Mouse (Mus musculus) left cerebral cortex, postnatal 10 days (tissue): ENCODE measurements around the gene Nek4. TPM values are rescaled to one million over a fixed set of nuclear protein-coding genes. Genes with fewer than 3 reads are reported as not detected.

ENCODE experiments used
- DNase-seq, 2 experiments: peaks; one replicate each; pipeline ENCODE4 v3.0.0; 2021 to 2022; ENCODE audit warnings: low spot score in 2 of 2, mixed read lengths in 1 of 2; ENCODE audit errors: extremely low spot score in 1 of 2
- intact Hi-C: fragments of 180-260 bp; cut with DNase I; formaldehyde crosslinking; loops from one replicate; pipeline ENCODE4 v1.15.1; 2025
- total RNA-seq, 2 experiments: library from RNA; stranded (reverse); gene quantifications; 2 replicates each; pipeline ENCODE4 v1.2.3; 2021

Nek4 gene
- total RNA-seq: 10 to 100 TPM; 12.8 to 14.4 TPM

- peak; percentile 97 to 98 for DNase-seq
- intact Hi-C loops: no loop called here
Measured at GRCm38 (mm10) chr14:30951154-30951825, at the start of gene Nek4. Gene Nek4, plus strand, starts transcription at chr14:30951377.

DNA sequence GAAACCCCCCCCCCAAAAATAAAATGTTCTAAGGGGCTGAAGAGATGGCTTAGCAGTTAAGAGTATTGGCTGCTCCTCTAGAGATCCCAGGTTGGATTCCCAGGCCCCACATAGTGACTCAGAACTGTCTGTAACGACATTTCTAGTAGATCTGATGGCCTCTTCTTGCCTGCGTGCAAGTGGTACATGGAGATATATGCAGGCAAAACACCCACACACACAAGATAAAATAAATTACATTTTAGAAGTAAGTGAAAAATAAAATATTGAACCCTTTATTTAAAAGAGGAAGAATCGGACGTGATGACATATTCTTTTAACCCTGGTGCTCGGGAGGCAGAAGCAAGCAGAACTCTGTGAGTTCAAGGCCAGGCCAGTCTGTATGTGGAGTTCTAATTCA, 48.5 kb upstream of the Nek4 start:
- DNase-seq: no peak
- intact Hi-C loops: no loop called here

DNA sequence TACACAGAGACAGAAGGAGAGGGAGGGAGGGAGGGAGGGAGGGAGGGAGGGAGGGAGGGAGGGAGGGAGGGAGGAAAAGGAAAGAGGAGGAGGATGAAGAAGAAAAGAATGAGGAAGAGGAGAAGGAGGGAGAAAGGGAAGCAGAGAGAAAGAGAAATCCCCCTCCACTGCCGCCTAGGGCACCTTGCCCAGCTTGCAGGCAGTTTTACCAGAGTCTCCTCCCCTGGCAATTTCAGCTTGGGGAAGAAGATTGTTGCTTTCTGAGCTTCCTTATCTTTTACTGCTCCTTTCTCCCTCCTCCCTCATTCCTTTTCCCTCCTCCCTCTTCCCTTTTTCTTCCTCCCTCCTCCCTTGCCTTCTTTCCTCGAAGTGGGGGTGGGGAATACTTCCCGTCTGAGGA, 48.1 kb upstream of the Nek4 start:
- no peak for DNase-seq
- intact Hi-C loops: no loop called here

- DNase-seq: no peak
- intact Hi-C loops: no loop called here
Measured at GRCm38 (mm10) chr14:30904307-30904706, 46.9 kb upstream of the Nek4 start.

DNA sequence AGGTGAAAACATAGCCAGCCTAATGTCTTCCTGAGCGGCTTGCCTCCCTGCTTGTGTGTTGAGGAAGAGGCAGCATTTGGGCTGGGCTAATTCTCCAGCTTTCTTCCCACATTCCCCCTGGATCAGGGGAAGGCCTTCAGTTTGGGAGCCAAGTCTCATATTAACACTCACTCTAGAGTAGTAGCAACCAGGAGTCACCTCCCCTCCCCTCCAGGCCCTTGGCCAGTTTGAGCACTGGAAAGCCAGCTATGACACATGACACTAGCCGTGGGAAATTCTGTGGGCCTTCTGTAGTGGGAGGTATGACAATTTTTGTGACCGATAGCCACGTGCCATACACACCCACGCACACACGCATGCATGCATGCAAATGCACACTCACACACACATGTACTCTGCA, 45.2 kb upstream of the Nek4 start:
- DNase-seq: no peak
- intact Hi-C loops: no loop called here

DNA sequence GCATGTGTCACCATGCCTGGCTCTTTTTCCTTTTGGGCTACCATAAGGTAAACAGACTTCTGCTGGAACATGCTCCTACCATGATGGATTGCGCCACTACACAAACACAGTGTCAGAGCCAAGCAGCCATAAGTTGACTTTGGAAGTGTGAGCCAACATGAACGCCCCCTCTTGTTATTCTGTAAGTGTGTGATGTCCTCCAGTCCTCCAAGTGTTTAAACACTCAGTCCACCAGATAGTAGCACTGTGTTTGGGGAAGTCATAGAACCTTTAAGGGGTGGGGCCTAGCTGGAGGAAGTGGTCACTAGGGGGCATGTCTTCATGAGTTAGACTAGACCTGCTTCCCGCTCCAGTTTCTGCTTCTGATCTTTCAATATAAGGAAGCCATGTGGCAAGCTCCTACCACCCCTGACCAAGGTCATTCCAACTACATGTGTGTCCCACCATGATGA, 43.3 kb upstream of the Nek4 start:
- intact Hi-C loops: no loop called here
- no peak for DNase-seq

- no peak for DNase-seq
- intact Hi-C loops: no loop called here
Measured at GRCm38 (mm10) chr14:30911141-30911540, 40.0 kb upstream of the Nek4 start.

DNA sequence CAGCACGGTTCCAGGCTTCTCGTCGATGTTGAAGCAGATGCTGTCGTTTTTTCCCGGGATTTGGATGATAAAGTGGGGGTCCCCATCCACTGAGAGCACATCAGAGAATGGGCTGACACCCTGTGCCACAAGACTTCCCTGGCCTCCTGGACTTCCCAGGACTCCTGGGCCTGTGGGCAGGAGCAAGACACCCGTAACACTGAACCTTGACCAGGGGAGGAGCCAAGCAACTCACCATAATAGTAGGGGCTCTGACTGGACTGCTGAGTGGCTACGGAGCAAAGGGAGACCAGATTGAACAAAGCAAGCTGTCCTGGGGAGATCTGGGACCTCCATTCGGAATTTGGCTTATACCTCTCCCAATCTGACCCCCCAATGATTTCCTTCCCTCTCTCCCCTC, 38.5 kb upstream of the Nek4 start:
- no peak for DNase-seq
- intact Hi-C loops: no loop called here

DNA sequence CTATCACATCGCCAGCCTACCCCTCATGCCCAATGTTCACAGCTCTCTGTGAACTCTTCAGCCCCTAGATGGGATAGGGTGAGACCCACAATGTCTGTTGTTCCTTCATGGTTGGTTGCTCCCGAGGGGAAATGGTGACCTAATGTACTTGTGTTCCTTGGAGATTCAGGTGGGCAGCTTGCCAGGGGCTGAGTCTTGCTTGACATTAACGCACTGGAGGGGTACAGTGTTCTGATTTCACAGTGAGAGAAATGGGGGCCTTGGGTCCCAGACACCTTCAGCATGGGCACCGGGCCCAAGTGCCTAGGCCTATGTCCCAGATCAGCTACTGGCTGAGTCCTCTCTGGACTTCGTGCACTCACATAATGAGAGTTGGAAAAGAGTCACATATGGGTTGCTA, 37.8 kb upstream of the Nek4 start:
- peak in 1 of 2 experiments; percentile 43 for DNase-seq
- intact Hi-C loops: no loop called here

- intact Hi-C loops: no loop called here
- no peak for DNase-seq
Measured at GRCm38 (mm10) chr14:30916516-30916915, 34.7 kb upstream of the Nek4 start.

DNA sequence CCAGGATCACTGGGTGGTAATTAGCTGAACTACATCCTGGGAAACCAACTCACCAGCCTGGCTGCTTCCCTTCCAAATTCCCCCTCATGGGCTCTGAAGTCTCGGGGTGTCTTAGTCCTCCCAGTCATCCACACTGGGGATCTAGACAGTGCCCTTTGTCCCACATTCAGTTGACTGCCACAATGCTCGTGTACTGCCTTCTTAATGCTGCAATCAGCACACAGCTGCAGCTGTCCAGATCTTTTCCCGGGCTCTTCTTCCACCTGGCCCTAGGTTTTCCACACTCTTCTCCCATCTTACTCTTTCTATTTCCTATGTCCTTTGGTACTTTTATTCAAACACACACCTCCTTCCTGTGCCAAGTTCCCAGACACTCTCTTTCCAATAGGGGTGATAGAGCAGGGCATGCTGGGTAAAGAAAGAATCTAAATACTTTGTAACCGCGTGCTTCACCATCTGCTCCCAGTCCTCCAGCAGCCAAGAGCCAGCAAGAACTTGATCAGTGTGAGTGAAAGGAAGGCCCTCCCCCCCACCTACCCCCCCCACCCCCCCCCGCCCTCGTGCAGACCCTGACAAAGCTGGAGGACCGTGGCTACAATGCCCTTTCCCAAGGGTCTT, 29.0 kb upstream of the Nek4 start:
- peak in 1 of 2 experiments; percentile 26 for DNase-seq
- intact Hi-C loops: no loop called here

DNA sequence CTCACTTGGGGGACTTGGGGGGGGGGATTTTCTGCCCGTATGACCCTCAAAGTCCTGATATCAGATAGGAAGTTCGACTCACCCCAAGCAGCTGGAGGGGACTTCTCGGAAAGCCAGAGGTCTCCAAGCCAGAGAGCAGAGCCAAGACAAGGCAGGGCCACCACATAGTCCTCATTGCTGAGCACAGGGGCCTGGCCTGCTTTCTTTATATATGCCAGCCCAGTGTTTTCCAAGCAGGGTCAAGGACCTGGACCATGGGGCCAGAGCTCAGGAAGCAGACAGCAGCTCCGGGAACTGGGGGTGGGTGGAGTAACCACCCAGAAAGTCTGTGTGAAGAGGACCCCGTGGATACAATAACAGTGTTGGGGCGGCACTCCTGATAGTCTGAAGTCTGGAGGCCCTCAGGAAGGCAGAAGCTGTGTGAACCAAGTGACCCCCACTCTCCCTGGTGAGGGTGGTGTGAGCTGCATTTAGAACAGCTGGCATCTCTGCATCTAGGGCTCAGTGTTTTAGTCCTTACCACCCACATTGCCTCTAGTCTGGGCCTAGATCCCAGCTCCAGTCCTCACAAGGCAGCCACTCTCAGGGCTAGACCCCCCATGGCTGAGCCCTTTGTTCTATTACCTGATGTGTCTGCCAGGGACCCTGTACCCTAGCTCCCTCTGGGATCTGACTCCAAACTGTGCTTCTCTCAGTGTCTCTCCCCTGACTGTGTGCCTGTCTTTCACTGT, 27.6 kb upstream of the Nek4 start, which contains the start of gene Itih3:
Gene Itih3 (minus strand): TSS at position 386 of the 731 bp plus-strand sequence.
- DNase-seq: peak; percentile 31 to 36
- intact Hi-C loops: no loop called here

DNA sequence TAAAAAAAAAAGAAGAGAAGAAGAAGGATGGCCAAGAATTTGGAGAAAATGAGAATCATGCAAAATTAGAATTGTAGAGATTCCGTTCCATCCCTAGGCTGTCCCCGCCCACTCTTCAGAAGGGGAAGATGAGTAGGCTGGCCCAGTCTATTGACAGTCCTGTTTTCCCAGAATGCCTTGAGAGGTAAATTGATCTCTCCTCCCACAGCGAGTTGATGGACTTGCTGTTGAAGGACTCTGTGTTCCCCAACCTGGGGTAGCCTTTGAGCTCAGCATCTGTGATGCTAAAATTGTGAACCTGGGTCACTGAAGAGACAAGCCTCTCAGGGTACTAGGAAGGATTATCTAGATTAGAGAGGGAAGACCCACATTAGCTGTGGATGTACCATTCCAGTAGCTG, 25.7 kb upstream of the Nek4 start:
- DNase-seq: no peak
- intact Hi-C loops: no loop called here

DNA sequence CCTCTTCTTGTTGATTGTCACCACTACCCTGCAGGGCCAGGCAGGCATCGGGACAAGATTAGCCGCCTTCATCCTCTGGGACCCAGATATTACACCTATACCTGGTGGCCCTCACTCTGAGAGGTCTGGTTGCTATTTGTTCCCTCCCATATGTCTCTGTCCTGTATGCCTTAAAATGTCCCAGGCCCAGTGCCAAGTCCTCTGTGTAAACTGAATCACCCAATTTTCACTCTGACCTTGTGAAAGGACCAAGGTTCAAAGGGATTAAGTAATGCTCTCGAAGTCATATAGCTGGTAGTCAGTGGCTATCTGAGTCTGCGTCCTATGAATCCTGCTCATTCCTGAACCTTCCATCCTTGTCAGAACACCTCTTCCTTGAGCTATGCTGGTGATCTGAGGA, 20.8 kb upstream of the Nek4 start:
- no peak for DNase-seq
- intact Hi-C loops: no loop called here

DNA sequence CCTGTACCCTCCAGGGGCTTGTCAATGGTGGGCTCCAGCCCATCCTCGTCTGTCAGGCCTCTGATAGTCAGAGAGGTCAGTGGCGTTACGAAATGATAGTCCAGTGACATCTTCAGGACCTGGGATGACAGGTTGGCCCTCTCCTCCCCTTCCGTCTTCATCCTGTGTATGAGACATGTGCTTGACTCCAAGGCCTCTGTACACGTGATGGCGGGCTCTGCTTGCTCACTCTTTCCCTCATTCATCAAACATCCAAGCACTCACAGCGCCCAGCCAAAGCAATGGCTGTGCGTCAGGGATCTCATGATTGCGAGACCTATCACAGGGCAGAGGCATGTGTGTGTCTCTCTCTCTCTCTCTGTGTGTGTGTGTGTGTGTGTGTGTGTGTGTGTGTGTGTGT, 17.8 kb upstream of the Nek4 start:
- intact Hi-C loops: no loop called here
- no peak for DNase-seq

DNA sequence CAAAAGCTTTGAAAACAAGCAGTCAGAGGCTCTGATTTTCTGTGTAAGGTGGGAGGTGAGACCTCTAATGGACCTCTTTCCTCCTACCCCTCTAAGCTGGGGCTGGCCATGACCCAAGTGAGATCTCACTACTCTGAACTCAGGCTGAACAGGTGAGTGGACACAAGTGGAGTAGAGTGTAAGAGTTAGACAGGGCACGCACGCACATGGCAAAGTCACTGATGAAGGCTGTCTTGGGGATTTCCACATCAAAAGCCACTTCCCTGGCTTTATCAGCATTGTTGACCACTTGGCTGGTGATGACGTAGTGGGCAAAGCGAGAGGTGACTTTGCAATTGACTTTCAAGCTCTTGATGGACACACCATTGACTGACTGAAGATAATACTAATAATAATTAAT, 8.9 kb upstream of the Nek4 start:
- intact Hi-C loops: loop anchor here (5.0 kb wide), 1 partner anchor 75 kb away; no protein-coding TSS in a partner anchor
- DNase-seq: no peak

DNA sequence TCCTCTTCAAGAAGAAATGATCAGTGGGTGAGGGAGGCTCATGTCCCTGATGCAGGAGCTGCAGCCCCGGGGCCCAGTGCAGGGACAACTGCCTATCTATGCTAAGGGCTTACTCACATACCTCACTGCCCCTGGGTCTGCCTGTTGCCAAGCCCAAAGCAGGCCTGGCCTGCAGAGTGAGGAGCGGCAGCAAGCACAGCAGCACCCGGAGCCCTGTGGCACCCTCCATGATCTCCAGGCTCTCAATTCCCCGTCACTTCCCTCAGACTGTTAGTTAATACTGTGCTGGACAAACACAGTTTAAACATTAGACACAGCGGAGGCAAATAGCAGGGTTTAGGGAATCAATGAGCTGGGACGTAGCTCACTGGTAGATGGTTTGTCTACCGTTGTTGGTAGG, 8.1 kb upstream of the Nek4 start, which contains the start of gene Itih1:
Gene Itih1 (minus strand): TSS at position 252 of the 400 bp plus-strand sequence.
- intact Hi-C loops: loop anchor here (5.0 kb wide), 1 partner anchor 76 kb away; no protein-coding TSS in a partner anchor
- DNase-seq: no peak

GRCm38 (mm10) chr14:30943860-30944674, 7.1 kb upstream of the Nek4 start:
- DNase-seq: peak; percentile 36 to 62

DNA sequence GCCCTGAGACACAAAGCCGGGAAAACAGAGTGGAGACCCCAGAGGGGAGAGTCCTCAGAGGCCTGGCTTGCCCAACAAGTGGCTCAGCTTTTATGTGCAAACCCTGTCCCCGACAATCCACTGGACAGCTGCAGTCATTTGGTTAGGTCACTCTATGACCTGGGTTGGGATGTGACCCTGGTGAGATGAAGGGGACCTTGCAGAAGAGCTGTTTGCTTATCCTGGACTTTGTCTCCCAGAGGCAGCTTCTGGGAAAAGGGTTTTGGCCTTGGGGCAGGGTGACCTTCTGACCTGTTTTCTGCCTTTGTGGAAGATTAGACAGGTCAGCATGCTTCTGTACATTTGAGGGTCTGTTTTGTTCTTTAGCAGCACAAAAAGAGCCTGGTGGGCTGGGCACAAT, 6.4 kb upstream of the Nek4 start:
- intact Hi-C loops: loop anchor here (5.0 kb wide), 1 partner anchor 77 kb away; no protein-coding TSS in a partner anchor
- no peak for DNase-seq

More at GRCm38 (mm10) chr14:30943860-30944674, 7.1 kb upstream of the Nek4 start:
- intact Hi-C loops: loop anchor here (5.0 kb wide), 1 partner anchor 77 kb away; no protein-coding TSS in a partner anchor
